Mouse (Mus musculus) intestine, embryonic 14.5 days (tissue): Measurements from ENCODE around the gene Atg14. TPM values are rescaled to one million over a fixed set of nuclear protein-coding genes. Genes with fewer than 3 reads are reported as not detected.

ENCODE experiments used
- ATAC-seq: fragments of 200-750 bp; cut with Nextera tagmentation; replicated peaks from 2 replicates; pipeline ENCODE4 v1.8.0; 2017; ENCODE audit warnings: low read depth, moderate number of reproducible peaks, moderate TSS enrichment, moderate library complexity; ENCODE audit not compliant: low FRiP score, low TSS enrichment
- DNase-seq: peaks from one replicate; pipeline ENCODE4 v3.0.0-alpha.2; 2018; ENCODE audit warnings: low spot score
- H3K27ac ChIP-seq: fragments of 300-500 bp; sonication (generic); 2 replicates; pipeline ENCODE4 v1.5.1; 2014; ENCODE audit warnings: low read depth, mild to moderate bottlenecking, control low read depth
- H3K27me3 ChIP-seq: fragments of 300-500 bp; sonication (generic); replicated peaks from 2 replicates; pipeline ENCODE4 v1.6.1; 2014; ENCODE audit warnings: low read length, control low read depth; ENCODE audit not compliant: control insufficient read depth, insufficient read depth
- H3K36me3 ChIP-seq: fragments of 300-500 bp; sonication (generic); 2 replicates; pipeline ENCODE4 v1.6.1; 2014; ENCODE audit warnings: low read length, control low read depth; ENCODE audit not compliant: control insufficient read depth, insufficient read depth
- H3K4me1 ChIP-seq: fragments of 300-500 bp; sonication (generic); replicated peaks from 2 replicates; pipeline ENCODE4 v1.6.1; 2014; ENCODE audit warnings: low read length, control low read depth, mixed read lengths; ENCODE audit not compliant: control insufficient read depth, insufficient read depth
- H3K4me2 ChIP-seq: fragments of 300-500 bp; sonication (generic); 2 replicates; pipeline ENCODE4 v1.6.1; 2014; ENCODE audit warnings: low read length
- H3K4me3 ChIP-seq: fragments of 300-500 bp; sonication (generic); 2 replicates; pipeline ENCODE4 v1.5.1; 2014; ENCODE audit warnings: low read depth, low read length, control low read depth, mixed read lengths
- H3K9ac ChIP-seq: fragments of 300-500 bp; sonication (generic); 2 replicates; pipeline ENCODE4 v1.6.1; 2014; ENCODE audit warnings: mild to moderate bottlenecking, low read length
- H3K9me3 ChIP-seq: fragments of 300-500 bp; sonication (generic); 2 replicates; pipeline ENCODE4 v1.6.1; 2016; ENCODE audit warnings: low read length, control low read depth; ENCODE audit not compliant: control insufficient read depth
- WGBS: fragments of 180-500 bp; shearing (Covaris S2); extraction: QIAGEN DNeasy Blood & Tissue Kit; methylation state at CpG from one replicate; pipeline ENCODE4 v1.1.7; 2014; 5-methylcytosine and 5-hydroxymethylcytosine counted together
- polyA plus RNA-seq: library from polyadenylated mRNA; unstranded; fragments of >200 nt; fragmentation: Nextera tagmentation; extraction: Ambion mirVana; gene quantifications from 2 replicates; pipeline ENCODE4 v1.2.1, GENCODE M21; 2014

Atg14 gene
- polyA plus RNA-seq, 1 experiment from 2014 or later, result 13.6 TPM

GRCm38 (mm10) chr14:47581280-47581679 is 10.8 kb upstream of the Atg14 start:
- Histone ChIP-seq H3K27me3 (no peaks in the 10 kb centered on the region), H3K4me1 (no peaks in the 10 kb centered on the region), H3K27ac (no peak overlapping the region), H3K9me3 (no peaks in the 10 kb centered on the region), H3K4me3 (no peak overlapping the region), H3K4me2 (no peak overlapping the region), H3K36me3 (no peaks in the 10 kb centered on the region), H3K9ac (no peak overlapping the region)
- WGBS, result 45% methylated on average over 1 of the region's 1 CpGs
- DNase-seq (no peak), ATAC-seq (no peak)

GRCm38 (mm10) chr14:47578086-47578485 is 7.6 kb upstream of the Atg14 start:
- ATAC-seq (no peak), DNase-seq (no peak)
- Histone ChIP-seq H3K27me3 (no peaks in the 10 kb centered on the region), H3K9ac (no peak overlapping the region), H3K4me3 (no peak overlapping the region), H3K9me3 (no peaks in the 10 kb centered on the region), H3K4me2 (no peak overlapping the region), H3K27ac (no peak overlapping the region), H3K4me1 (no peaks in the 10 kb centered on the region), H3K36me3 (no peaks in the 10 kb centered on the region)
- WGBS, result 84% methylated on average over 2 of the region's 2 CpGs

- ATAC-seq (no peak), DNase-seq (no peak)
- Histone ChIP-seq H3K27me3 (no peaks in the 10 kb centered on the region), H3K27ac (no peak overlapping the region), H3K4me3 (no peak overlapping the region), H3K36me3 (no peaks in the 10 kb centered on the region), H3K4me1 (no peaks in the 10 kb centered on the region), H3K9ac (no peak overlapping the region), H3K9me3 (no peaks in the 10 kb centered on the region), H3K4me2 (no peak overlapping the region)
- WGBS, result 62% methylated on average over 4 of the region's 4 CpGs
Observed at GRCm38 (mm10) chr14:47576687-47577086, 6.2 kb upstream of the Atg14 start.

- Histone ChIP-seq H3K9ac (no peak overlapping the region), H3K27ac (no peak overlapping the region), H3K4me1 (no peaks in the 10 kb centered on the region), H3K27me3 (no peaks in the 10 kb centered on the region), H3K36me3 (no peaks in the 10 kb centered on the region), H3K9me3 (no peaks in the 10 kb centered on the region), H3K4me2 (no peak overlapping the region), H3K4me3 (no peak overlapping the region)
- WGBS, result 73% methylated on average over 11 of the region's 11 CpGs
- DNase-seq, result no peak
- ATAC-seq, result no peak
Observed at GRCm38 (mm10) chr14:47574721-47575120, 4.3 kb upstream of the Atg14 start.

- Histone ChIP-seq H3K9me3 (no peaks in the 10 kb centered on the region), H3K27me3 (no peaks in the 10 kb centered on the region), H3K4me2 (no peak overlapping the region), H3K4me1 (peaks cover under 1% of the 10 kb centered on the region; the same call in 1 of the 2 replicates), H3K36me3 (no peaks in the 10 kb centered on the region), H3K4me3 (no peak overlapping the region), H3K9ac (no peak overlapping the region), H3K27ac (no peak overlapping the region)
- 81% methylated on average over 4 of the region's 4 CpGs for WGBS
- no peak for DNase-seq
- no peak for ATAC-seq
Observed at GRCm38 (mm10) chr14:47572707-47573106, 2.3 kb upstream of the Atg14 start.

- under 1% methylated on average over 46 of the region's 46 CpGs for WGBS
- H3K36me3 ChIP-seq, result no peaks in the 10 kb centered on the region
Observed at GRCm38 (mm10) chr14:47567962-47568652, 2.3 kb downstream of the Atg14 start.

GRCm38 (mm10) chr14:47563106-47563505 is 7.3 kb downstream of the Atg14 start:
- no peak overlapping the region for H3K9ac ChIP-seq
- DNase-seq, result no peak
- no peaks in the 10 kb centered on the region for H3K36me3 ChIP-seq
- H3K4me1 ChIP-seq, result peaks cover 8% of the 10 kb centered on the region
- no peak overlapping the region for H3K4me3 ChIP-seq
- no peak overlapping the region for H3K27ac ChIP-seq
- 84% methylated on average over 4 of the region's 4 CpGs for WGBS
- no peak overlapping the region for H3K4me2 ChIP-seq
- no peak for ATAC-seq
- H3K9me3 ChIP-seq, result no peaks in the 10 kb centered on the region
- no peaks in the 10 kb centered on the region for H3K27me3 ChIP-seq

More at GRCm38 (mm10) chr14:47567962-47568652, 2.3 kb downstream of the Atg14 start:
- H3K9ac ChIP-seq, result peak overlapping the region; percentile 74
- no peaks in the 10 kb centered on the region for H3K27me3 ChIP-seq
- H3K4me3 ChIP-seq, result peak overlapping the region; percentile 90
- peaks cover 8% of the 10 kb centered on the region for H3K4me1 ChIP-seq
- ATAC-seq, result peak; percentile 99
- H3K4me2 ChIP-seq, result peak overlapping the region; percentile 94
- peak; percentile 99 for DNase-seq
- no peak overlapping the region for H3K27ac ChIP-seq
- H3K9me3 ChIP-seq, result no peaks in the 10 kb centered on the region

- H3K27ac ChIP-seq, result no peak overlapping the region
- no peaks in the 10 kb centered on the region for H3K27me3 ChIP-seq
- H3K4me2 ChIP-seq, result no peak overlapping the region
- WGBS, result 93% methylated on average over 1 of the region's 1 CpGs
- no peak overlapping the region for H3K9ac ChIP-seq
- no peak overlapping the region for H3K4me3 ChIP-seq
- DNase-seq (no peak), ATAC-seq (no peak)
- no peaks in the 10 kb centered on the region for H3K9me3 ChIP-seq
- peaks cover 5% of the 10 kb centered on the region; the same call in 1 of the 2 replicates for H3K36me3 ChIP-seq
- peaks cover 6% of the 10 kb centered on the region for H3K4me1 ChIP-seq
Observed at GRCm38 (mm10) chr14:47562530-47562929, 7.9 kb downstream of the Atg14 start.

GRCm38 (mm10) chr14:47560714-47561113 is 9.7 kb downstream of the Atg14 start:
- H3K4me1 ChIP-seq, result no peaks in the 10 kb centered on the region
- no peaks in the 10 kb centered on the region for H3K9me3 ChIP-seq
- H3K36me3 ChIP-seq, result peaks cover 14% of the 10 kb centered on the region; the same call in 1 of the 2 replicates
- H3K4me2 ChIP-seq, result no peak overlapping the region
- ATAC-seq (no peak), DNase-seq (no peak)
- H3K9ac ChIP-seq, result no peak overlapping the region
- H3K27me3 ChIP-seq, result no peaks in the 10 kb centered on the region
- H3K27ac ChIP-seq, result no peak overlapping the region
- 71% methylated on average over 2 of the region's 2 CpGs for WGBS
- no peak overlapping the region for H3K4me3 ChIP-seq
